Mouse (Mus musculus) hindbrain, postnatal 0 days (tissue): ENCODE measurements at regions not wholly inside any gene's neighbourhood (a gene's known extent, or its start where the extent isn't known, plus 50 kb on each side); places are given as distances from the start of the nearest gene placed in this dataset.
A peak's percentile ranks its signal among the peaks of the same experiment; 100 is the strongest.

Source experiments
- ATAC-seq: fragments of 200-750 bp; cut with Nextera tagmentation; 2 replicates; pipeline ENCODE4 v1.8.0; 2017; ENCODE audit warnings: mild to moderate bottlenecking, moderate TSS enrichment, moderate library complexity
- DNase-seq: peaks from one replicate; pipeline ENCODE4 v3.0.0-alpha.2; 2015; ENCODE audit warnings: low spot score
- H3K27ac ChIP-seq: fragments of 300-500 bp; sonication (generic); 2 replicates; pipeline ENCODE4 v1.5.1; 2014; ENCODE audit warnings: mild to moderate bottlenecking
- H3K27me3 ChIP-seq: fragments of 300-500 bp; sonication (generic); 2 replicates; pipeline ENCODE4 v1.6.1; 2014; ENCODE audit warnings: low read length, mixed read lengths; ENCODE audit not compliant: insufficient read depth
- H3K36me3 ChIP-seq: fragments of 300-500 bp; sonication (generic); 2 replicates; pipeline ENCODE4 v1.6.1; 2014; ENCODE audit warnings: low read length, mixed read lengths; ENCODE audit not compliant: insufficient read depth
- H3K4me1 ChIP-seq: fragments of 300-500 bp; sonication (generic); 2 replicates; pipeline ENCODE4 v1.6.1; 2014; ENCODE audit warnings: antibody characterized with exemption, low read length, mixed read lengths; ENCODE audit not compliant: insufficient read depth
- H3K4me2 ChIP-seq: fragments of 300-500 bp; sonication (generic); 2 replicates; pipeline ENCODE4 v1.6.1; 2014; ENCODE audit warnings: low read depth, mild to moderate bottlenecking, low read length, moderate library complexity, mixed read lengths
- H3K4me3 ChIP-seq: fragments of 300-500 bp; sonication (generic); 2 replicates; pipeline ENCODE4 v1.5.1; 2014; ENCODE audit warnings: low read length
- H3K9ac ChIP-seq: fragments of 300-500 bp; sonication (generic); replicated peaks from 2 replicates; pipeline ENCODE4 v1.6.1; 2014; ENCODE audit warnings: mild to moderate bottlenecking, low read length, moderate library complexity, mixed read lengths
- H3K9me3 ChIP-seq: fragments of 300-500 bp; sonication (generic); 2 replicates; pipeline ENCODE4 v1.6.1; 2016; ENCODE audit warnings: low read length, mixed read lengths
- CTCF ChIP-seq: IDR thresholded peaks from 2 replicates; pipeline ENCODE4 v1.5.1; 2016; ENCODE audit warnings: antibody characterized with exemption, control low read depth, low read depth
- WGBS: fragments of 180-500 bp; shearing (Covaris S2); extraction: QIAGEN DNeasy Blood & Tissue Kit; methylation state at CpG from one replicate; pipeline ENCODE4 v1.1.7; 2014; 5-methylcytosine and 5-hydroxymethylcytosine counted together

GRCm38 (mm10) chr3:137156250-137156975, 184.5 kb upstream of the Emcn start:
- no peak for DNase-seq
- no peak overlapping the region for H3K4me2 ChIP-seq
- no peak for TF ChIP-seq CTCF
- H3K4me1 ChIP-seq = no peaks in the 10 kb centered on the region; the same call in 1 of the 2 replicates
- no peak overlapping the region for H3K27ac ChIP-seq
- no peak overlapping the region for H3K4me3 ChIP-seq
- no peaks in the 10 kb centered on the region for H3K9me3 ChIP-seq
- H3K9ac ChIP-seq = no peak overlapping the region
- H3K36me3 ChIP-seq = no peaks in the 10 kb centered on the region
- WGBS = 56% methylated on average over 11 of the region's 11 CpGs
- no peak for ATAC-seq
- no peaks in the 10 kb centered on the region for H3K27me3 ChIP-seq

DNA sequence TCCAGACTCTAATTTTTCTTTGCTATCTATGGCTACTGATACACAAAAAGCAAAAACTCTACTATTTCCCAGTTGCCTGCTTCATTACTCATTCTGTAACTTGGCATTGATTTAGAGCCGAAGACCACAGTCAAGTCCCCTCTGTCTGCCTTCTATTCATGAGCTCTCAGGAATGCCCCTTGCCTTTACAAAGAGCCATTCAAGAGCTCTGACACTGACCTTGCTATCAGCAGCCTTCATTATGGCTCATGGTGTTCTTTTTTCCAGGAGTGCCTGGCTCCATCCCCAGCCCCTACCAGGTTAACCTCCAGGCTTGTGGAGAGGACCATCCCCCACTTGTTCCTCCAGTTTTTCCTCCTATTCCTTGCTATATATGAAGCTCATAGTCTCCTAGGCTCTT, 151.8 kb upstream of the Emcn start:
- Histone ChIP-seq H3K4me2 (no peak overlapping the region), H3K4me1 (no peaks in the 10 kb centered on the region), H3K36me3 (no peaks in the 10 kb centered on the region), H3K27me3 (no peaks in the 10 kb centered on the region), H3K27ac (no peak overlapping the region), H3K9ac (no peak overlapping the region), H3K4me3 (no peak overlapping the region), H3K9me3 (no peaks in the 10 kb centered on the region)
- DNase-seq (no peak), ATAC-seq (no peak)
- no peak for TF ChIP-seq CTCF
- 24% methylated on average over 1 of the region's 1 CpGs for WGBS

GRCm38 (mm10) chr3:137190489-137190888, 150.4 kb upstream of the Emcn start:
- Histone ChIP-seq H3K9ac (no peak overlapping the region), H3K36me3 (no peaks in the 10 kb centered on the region), H3K4me1 (no peaks in the 10 kb centered on the region), H3K4me2 (no peak overlapping the region), H3K27ac (no peak overlapping the region), H3K27me3 (no peaks in the 10 kb centered on the region), H3K9me3 (no peaks in the 10 kb centered on the region), H3K4me3 (no peak overlapping the region)
- 86% methylated on average over 5 of the region's 5 CpGs for WGBS
- TF ChIP-seq CTCF = no peak
- DNase-seq (no peak), ATAC-seq (no peak)

- Histone ChIP-seq H3K9me3 (no peaks in the 10 kb centered on the region), H3K4me2 (no peak overlapping the region), H3K36me3 (no peaks in the 10 kb centered on the region), H3K4me1 (no peaks in the 10 kb centered on the region), H3K27ac (no peak overlapping the region), H3K9ac (no peak overlapping the region), H3K4me3 (no peak overlapping the region), H3K27me3 (no peaks in the 10 kb centered on the region)
- ATAC-seq (no peak), DNase-seq (no peak)
- 90% methylated on average over 4 of the region's 4 CpGs for WGBS
- no peak for TF ChIP-seq CTCF
Measured at GRCm38 (mm10) chr3:137191009-137191408, 149.9 kb upstream of the Emcn start.

DNA sequence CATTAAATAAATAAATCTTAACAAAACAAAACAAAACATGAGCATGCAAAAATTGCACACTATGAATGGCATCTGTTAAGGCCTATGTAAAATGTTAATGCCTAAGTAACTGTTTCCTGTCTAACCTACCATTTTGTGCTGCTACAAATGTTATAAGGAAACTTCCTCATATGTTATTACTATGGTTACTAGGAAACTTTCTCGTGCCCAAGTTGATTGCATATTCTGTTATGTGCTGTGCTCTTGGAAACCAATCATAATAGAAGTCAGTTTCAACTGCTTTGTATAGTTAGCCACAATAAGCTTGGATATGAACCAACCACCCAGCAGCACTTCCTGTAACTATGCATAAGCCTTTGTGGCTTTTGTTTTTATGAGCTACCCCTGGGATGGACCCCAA, 147.0 kb upstream of the Emcn start:
- Histone ChIP-seq H3K9ac (no peak overlapping the region), H3K9me3 (no peaks in the 10 kb centered on the region), H3K4me2 (no peak overlapping the region), H3K4me3 (no peak overlapping the region), H3K4me1 (no peaks in the 10 kb centered on the region), H3K36me3 (no peaks in the 10 kb centered on the region), H3K27me3 (no peaks in the 10 kb centered on the region), H3K27ac (no peak overlapping the region)
- DNase-seq (no peak), ATAC-seq (no peak)
- WGBS = 52% methylated on average over 1 of the region's 1 CpGs
- no peak for TF ChIP-seq CTCF

DNA sequence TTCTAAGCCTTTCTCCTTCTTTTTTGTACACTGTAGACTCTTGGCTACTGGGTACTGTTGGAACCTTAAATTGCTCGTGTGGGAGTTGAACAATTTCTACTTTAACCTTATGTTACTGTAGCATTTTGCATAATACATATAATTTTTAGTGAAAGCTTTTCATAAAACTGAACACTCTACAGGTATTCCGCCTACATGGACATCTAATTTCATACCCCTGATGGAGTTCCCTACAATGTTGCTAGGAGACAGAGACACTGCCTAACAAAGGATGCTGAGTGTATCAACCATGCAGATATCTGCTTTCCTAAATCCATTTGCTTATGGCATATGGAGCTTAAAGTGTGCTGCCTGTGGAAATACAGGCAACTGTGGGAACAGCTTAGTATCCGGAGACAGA, 129.2 kb upstream of the Emcn start:
- no peak overlapping the region for H3K9ac ChIP-seq
- peak; percentile 27 for DNase-seq
- WGBS = 57% methylated on average over 3 of the region's 3 CpGs
- TF ChIP-seq CTCF = no peak
- no peak overlapping the region for H3K27ac ChIP-seq
- no peaks in the 10 kb centered on the region for H3K36me3 ChIP-seq
- H3K4me3 ChIP-seq = no peak overlapping the region
- ATAC-seq = no peak
- H3K27me3 ChIP-seq = no peaks in the 10 kb centered on the region
- no peak overlapping the region for H3K4me2 ChIP-seq
- H3K9me3 ChIP-seq = no peaks in the 10 kb centered on the region
- no peaks in the 10 kb centered on the region for H3K4me1 ChIP-seq

DNA sequence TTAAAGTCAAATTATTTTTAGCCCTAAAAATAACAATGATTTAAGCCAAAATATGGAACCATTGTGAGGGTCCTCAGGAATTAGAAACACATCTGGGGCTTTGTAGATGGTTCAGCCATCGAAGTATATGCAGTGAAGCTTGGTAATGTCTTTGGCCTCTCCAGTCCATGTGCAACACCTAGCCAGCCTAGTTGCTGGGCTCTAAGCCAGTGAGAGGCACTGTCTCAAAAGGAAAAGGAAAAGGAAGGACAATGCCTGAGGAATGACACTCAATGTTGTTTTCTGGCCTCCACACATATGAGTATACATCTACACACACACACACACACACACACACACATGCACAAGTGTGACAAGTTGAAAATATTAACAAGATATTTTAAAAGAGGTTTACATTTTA, 124.8 kb upstream of the Emcn start:
- Histone ChIP-seq H3K4me2 (no peak overlapping the region), H3K9me3 (no peaks in the 10 kb centered on the region), H3K36me3 (no peaks in the 10 kb centered on the region), H3K27ac (no peak overlapping the region), H3K27me3 (no peaks in the 10 kb centered on the region), H3K9ac (no peak overlapping the region), H3K4me3 (no peak overlapping the region), H3K4me1 (no peaks in the 10 kb centered on the region)
- no peak for ATAC-seq
- DNase-seq = no peak
- 77% methylated on average over 1 of the region's 1 CpGs for WGBS
- TF ChIP-seq CTCF = no peak
